Mouse (Mus musculus) ES-CJ7 (cell line): ENCODE measurements around the gene Olfr347.
A peak's percentile ranks its signal among the peaks of the same experiment; 100 is the strongest.

Source experiments
- DNase-seq: peaks from one replicate; pipeline ENCODE4 v3.0.0; 2011; ENCODE audit warnings: low read depth, low spot score

Olfr347 gene

DNA sequence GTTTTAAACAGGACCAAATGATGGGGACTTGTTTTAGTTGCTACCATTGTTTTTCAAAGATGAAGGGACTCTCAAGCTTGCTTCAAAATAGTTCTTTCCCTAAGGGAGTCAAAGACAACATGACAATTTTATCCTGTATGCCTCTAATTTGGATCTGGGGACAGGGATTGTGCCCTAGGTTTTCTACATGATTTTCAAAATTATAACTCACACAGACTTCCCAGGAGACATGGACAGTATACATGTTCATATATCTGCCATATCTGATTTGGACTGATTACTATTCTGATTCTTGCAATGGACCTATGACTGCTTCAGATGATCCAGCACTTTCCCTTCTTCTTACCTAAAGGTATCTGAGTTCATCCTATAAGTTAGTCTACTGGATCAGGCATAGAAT, at the start of gene Olfr347:
TSS of gene Olfr347 (plus strand) at position 301 of the 400 bp plus-strand sequence.
- no peak for DNase-seq

DNA sequence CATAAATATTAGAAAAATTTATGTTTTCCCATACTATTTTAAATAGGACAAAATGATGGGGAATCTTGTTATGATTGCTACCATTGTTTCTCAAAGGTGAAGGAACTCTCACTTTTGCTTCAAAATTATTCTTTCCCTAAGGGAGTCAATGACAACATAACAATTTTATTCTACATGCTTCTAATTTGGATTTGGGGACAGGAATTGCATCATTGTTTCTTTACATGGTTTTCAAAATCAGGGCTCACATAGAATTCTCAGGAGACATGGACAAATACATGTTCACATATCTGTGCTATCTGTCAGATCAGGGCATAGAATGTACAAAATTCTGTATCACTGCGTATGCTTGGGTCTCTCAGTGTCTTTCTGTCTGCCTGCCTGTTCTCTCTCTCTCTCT, 46.2 kb upstream of the Olfr347 start, which contains the start of gene Olfr346:
TSS of gene Olfr346 (plus strand) at position 301 of the 400 bp plus-strand sequence.
- no peak for DNase-seq

DNA sequence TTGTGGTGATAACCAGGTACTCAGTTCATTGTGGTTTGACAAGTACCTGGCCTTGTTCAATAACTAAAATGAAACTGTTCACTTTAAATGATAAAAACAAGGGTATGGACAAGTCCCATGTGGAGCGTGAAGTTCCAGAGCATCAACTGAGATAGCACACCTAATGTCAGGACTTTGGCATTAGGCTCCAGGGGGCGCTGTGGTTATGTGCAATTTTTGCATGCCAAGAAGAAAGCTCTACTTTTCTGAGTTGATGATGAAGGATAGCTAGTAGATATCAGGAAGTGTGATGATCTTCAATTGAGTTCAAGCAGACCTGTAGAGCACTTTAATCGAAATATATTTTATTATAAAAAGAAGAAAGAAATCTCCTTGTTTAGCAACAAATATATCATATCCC, 4.5 kb downstream of the Olfr347 start:
- DNase-seq, result peak; percentile 60

DNA sequence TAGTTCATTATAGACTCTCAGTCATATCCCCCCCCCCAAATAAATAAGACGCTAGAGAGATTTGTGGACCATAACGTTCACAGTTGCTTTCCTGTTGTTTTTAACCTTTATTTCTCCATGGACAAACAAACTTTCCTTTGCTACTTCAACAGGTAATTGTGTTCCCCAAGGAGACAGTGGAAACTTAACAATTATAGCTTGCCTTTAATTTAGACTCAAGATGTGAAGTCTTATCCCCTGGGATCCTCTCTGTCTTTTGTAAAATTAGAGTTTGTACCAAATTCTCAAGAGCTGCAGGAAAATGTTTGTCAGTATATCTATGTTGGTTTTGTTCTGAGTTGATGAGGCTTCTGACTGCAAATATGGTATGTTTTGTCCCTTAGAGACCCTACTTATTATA, 52.3 kb downstream of the Olfr347 start, which contains the start of gene Olfr348:
TSS of gene Olfr348 (plus strand) at position 301 of the 400 bp plus-strand sequence.
- no peak for DNase-seq
